Mouse (Mus musculus) lung, postnatal 14 days (tissue): Measurements from ENCODE around the gene Cnot6l.

Experiments
- DNase-seq: peaks from one replicate; pipeline ENCODE4 v3.0.0; 2021

Gene Cnot6l

GRCm38 (mm10) chr5:96161578-96162398 is 2.2 kb downstream of the Cnot6l start:
- peak; percentile 60 for DNase-seq

GRCm38 (mm10) chr5:96161263-96161577 is 2.8 kb downstream of the Cnot6l start:
- no peak for DNase-seq

- peak; percentile 42 for DNase-seq
Observed at GRCm38 (mm10) chr5:96160467-96161262, 3.3 kb downstream of the Cnot6l start.

GRCm38 (mm10) chr5:96142351-96142750 is 21.6 kb downstream of the Cnot6l start:
- no peak for DNase-seq

GRCm38 (mm10) chr5:96130683-96131082 is 33.3 kb downstream of the Cnot6l start:
- no peak for DNase-seq

GRCm38 (mm10) chr5:96126856-96127255 is 37.1 kb downstream of the Cnot6l start:
- no peak for DNase-seq

- no peak for DNase-seq
Observed at GRCm38 (mm10) chr5:96114943-96115342, 49.0 kb downstream of the Cnot6l start.

- DNase-seq: no peak
Observed at GRCm38 (mm10) chr5:96104644-96105043, 59.3 kb downstream of the Cnot6l start.

- DNase-seq: no peak
Observed at GRCm38 (mm10) chr5:96091468-96091867, 72.5 kb downstream of the Cnot6l start.

GRCm38 (mm10) chr5:96085324-96085723 is 78.6 kb downstream of the Cnot6l start:
- DNase-seq: no peak

- no peak for DNase-seq
Observed at GRCm38 (mm10) chr5:96079026-96079425, 84.9 kb downstream of the Cnot6l start.

- DNase-seq: no peak
Observed at GRCm38 (mm10) chr5:96065591-96065990, 98.4 kb downstream of the Cnot6l start.

- no peak for DNase-seq
Observed at GRCm38 (mm10) chr5:96042492-96042891, 121.5 kb downstream of the Cnot6l start.

- no peak for DNase-seq
Observed at GRCm38 (mm10) chr5:96041507-96042104, 122.4 kb downstream of the Cnot6l start.

GRCm38 (mm10) chr5:96039188-96039840 is 124.7 kb downstream of the Cnot6l start:
- DNase-seq: no peak

GRCm38 (mm10) chr5:96037684-96038121 is 126.3 kb downstream of the Cnot6l start:
- no peak for DNase-seq

GRCm38 (mm10) chr5:96036125-96036672 is 127.8 kb downstream of the Cnot6l start:
- peak; percentile 11 for DNase-seq

GRCm38 (mm10) chr5:96034101-96034500 is 129.9 kb downstream of the Cnot6l start:
- no peak for DNase-seq

GRCm38 (mm10) chr5:96029821-96030220 is 134.2 kb downstream of the Cnot6l start:
- DNase-seq: no peak
